Mouse (Mus musculus): ENCODE measurements around the gene Mtmr2.
A peak's percentile ranks its signal among the peaks of the same experiment; 100 is the strongest.

Mtmr2 gene

GRCm38 (mm10) chr9:13809937-13810336 lies 61.7 kb downstream of the Mtmr2 start:
- DNase-seq: no peak

DNA sequence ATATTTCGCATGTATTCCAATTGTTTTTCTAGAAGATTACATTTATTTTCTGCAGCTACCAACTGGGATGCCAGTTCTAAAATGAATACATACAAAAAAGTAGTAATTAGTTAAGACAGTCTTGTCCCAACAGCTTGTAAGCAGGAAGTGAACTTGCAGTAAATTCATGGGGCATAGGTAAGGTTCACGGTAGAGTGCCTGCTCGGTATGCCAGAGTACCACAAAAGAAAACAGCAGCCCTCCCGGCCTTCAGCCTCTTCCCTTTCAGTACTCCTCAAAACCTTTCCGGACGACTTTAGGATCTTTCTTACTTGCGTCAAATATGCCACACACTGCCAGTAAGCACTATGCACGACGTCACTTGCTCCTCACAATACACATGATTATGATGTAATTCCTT lies 70.2 kb downstream of the Mtmr2 start:
- DNase-seq: no peak

GRCm38 (mm10) chr9:13820774-13821173 lies 72.6 kb downstream of the Mtmr2 start:
- DNase-seq: no peak

DNA sequence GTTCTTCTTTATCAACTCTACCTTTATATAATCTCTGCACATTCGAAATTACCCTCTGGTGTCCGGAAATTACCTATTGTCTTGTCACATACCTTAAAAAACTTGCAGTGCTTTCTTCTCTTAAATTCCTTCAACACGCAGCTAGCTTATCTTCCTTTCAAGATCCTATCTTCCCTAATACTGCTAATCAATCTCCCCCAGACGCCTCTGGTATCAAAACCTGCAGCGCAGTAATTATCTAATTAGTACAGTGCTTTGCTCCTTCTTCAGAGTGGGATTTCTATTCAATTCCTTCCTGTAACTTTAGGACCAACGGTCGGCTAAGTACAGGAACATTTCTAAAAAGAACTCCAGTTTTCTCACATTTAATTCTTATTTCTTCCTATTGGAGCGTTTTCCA lies 77.7 kb downstream of the Mtmr2 start:
- DNase-seq: no peak

GRCm38 (mm10) chr9:13826391-13826805 lies 78.2 kb downstream of the Mtmr2 start:
- no peak for DNase-seq

GRCm38 (mm10) chr9:13826832-13827405 lies 78.7 kb downstream of the Mtmr2 start, which contains the start of gene Cep57:
Gene Cep57 (minus strand): TSS chr9:13827107.
- DNase-seq: peak; percentile 95

DNA sequence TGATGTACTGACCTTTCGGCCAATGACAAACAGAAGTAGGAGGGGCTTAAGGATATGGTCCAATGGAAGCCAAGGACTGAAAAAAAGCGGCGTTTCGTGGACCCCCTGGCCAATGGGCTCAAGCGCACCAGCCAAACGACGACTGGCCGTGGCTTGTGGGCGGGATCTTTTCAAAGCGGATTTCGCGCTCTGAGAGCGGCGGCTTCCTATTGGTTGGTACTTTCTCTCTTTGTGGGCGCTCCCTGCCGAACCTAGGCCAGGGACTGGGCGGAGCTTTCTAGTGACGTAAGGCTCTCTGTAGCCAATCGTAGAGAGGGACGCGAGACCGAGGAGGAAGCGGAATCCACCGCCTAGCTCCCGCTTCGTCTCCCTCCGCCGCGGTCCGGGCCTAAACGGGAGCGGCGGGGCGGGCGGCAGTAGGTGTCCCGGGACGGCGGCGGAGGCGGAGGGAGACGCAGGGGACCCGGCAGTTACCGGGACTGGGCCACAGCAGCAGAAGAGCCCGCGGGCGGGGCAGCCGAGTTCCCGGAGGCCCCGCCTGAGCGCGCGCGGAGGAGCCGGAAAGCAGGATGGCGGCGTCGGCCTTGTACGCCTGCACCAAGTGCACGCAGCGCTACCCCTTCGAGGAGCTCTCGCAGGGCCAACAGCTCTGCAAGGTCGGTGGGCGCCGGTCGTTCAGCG lies 79.3 kb downstream of the Mtmr2 start, which contains the start of gene Fam76b:
TSS of gene Fam76b (plus strand) at position 311 of the 681 bp plus-strand sequence.
- peak; percentile 99 for DNase-seq

GRCm38 (mm10) chr9:13828087-13828441 lies 79.9 kb downstream of the Mtmr2 start:
- DNase-seq: no peak

GRCm38 (mm10) chr9:13835256-13835655 lies 87.0 kb downstream of the Mtmr2 start:
- no peak for DNase-seq

DNA sequence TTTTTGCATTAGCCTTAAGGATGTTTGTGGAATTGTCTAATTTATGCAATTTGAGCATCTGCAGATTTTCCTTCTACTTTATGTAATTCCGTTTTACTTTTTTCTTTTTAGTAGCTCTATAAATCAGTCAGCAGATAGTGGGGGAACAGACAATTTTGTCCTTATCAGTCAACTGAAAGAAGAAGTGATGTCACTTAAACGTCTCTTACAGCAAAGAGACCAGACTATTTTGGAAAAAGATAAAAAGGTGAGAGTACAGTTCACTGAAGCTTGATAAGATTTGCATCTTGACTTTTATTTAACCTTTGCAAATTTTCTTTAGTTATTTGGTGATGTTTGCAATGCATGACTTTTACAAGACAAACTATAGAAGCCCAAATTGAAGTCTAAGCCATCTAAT lies 88.5 kb downstream of the Mtmr2 start:
- no peak for DNase-seq

DNA sequence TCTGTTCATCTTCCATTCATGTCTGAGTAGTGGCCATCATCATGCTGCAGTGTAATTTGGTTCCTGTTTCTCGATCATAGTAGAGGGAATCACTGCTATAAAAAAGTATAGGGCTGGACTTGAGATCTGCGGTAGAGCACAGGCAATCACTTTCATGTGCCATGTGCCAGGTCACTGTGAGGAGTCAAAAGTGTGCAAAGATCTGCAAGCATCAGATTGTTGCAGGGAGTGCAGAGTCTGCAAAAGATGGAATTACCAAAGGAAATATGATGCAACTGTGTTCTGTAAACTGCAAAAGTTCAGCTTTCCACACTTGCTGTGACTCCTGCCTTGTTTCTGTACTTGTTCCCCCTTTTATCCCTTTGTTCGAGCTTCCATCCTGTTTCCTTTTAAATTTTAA lies 99.4 kb downstream of the Mtmr2 start:
- no peak for DNase-seq

DNA sequence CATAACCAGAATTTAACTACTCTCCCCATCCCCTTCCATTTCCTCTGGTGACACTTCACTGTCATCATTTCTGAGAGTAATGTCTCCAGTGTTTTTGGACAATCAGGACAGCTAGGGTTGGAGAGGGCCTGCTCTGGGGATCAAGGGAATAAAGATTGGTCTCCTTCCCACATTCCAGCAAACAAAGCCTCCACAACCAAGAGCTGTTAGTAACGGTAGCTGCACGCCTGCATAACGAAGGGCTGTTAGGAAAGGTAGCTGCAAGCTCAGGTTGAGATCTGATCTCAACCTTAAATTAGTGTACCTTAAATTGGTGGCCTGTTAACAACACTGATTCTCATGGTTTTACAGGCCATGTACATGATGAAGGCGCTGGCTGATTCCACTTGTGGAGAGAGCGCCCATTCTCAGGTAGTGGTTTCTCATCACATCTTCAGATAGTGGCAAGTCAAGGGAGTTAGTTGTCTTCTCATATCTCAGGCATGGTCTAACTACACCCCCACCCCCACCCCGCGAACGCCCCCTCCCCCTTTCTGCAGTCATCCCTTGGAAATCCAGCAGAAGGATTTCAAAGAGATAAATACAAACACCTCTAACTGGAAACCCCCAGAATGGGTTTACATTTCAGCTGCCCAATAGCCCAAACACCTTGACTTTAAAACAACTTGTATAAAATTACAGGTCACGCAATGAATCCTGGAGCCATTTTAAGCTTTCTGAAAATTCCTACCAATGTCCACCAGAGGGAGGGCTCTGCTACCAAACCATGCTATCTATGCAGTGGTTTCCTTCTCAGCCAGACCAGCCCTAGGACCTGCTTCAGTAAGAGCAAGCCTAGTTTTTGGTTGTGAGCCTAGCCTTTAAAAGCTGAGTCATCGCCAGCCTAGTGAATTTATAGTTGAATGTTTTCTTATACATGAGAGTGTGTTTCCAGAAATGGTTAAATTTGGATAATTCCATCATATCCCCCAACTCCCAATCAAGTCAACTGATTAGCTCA lies 100.6 kb downstream of the Mtmr2 start:
- no peak for DNase-seq

DNA sequence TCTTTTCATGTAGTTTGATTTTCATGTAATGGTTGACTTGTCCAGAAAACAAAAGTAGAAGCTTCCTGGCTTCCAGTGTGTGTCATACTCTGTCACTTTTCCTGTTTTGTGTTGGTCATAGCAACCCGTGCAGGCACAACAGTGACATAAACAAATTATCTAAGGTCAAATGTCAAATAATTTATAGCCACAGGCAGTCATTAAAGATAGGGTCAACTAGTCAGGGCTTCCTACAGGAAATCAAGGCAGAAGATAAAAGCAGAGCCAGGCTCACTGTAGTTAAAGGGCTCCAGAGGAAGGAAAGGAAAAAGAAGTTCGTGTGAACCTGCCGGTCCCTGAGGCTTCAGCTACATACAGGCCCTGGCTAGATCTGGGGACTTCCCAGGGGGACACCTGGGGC lies 105.7 kb downstream of the Mtmr2 start:
- no peak for DNase-seq
